Mouse (Mus musculus): ENCODE data around the gene Stk39.

Gene Stk39

DNA sequence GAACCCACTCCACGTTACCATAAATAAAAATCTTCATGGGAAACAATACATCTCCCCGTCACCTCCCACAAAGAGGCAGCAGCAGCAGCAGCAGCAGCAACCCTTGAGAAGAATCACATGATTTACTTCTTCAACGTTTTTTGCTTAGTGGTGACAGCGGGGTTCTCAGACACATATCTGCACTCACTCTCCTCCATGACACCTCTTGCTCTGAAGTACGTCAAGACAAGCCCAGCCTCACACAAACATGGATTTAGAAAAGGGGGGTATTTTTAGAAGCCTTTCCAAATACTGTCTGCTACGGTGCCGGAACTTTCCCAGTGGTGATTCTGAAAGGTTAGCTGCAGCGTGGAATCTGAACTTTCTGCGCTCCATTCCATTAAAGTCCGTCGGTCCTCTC, 256.9 kb downstream of the Stk39 start:
- DNase-seq, result no peak

DNA sequence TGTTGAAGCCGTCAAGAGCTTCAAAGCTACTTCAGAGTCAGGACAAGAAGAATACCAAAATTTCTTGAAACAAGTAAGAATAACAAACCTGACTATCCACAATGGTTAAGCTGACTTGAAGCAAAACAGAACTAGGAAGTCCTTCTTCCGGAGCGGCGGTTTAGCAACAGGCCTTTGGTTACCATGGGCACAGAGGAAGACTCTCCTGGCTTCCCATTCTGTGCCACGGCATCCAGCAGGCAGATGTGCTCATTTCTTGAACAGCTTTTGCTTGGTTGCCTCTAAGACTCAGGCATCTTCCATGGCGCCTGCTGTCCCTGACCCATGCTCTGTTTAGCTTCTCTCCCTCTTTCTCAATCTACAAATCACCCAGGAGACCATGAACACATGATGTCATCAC, 257.7 kb downstream of the Stk39 start:
- DNase-seq, result no peak

DNA sequence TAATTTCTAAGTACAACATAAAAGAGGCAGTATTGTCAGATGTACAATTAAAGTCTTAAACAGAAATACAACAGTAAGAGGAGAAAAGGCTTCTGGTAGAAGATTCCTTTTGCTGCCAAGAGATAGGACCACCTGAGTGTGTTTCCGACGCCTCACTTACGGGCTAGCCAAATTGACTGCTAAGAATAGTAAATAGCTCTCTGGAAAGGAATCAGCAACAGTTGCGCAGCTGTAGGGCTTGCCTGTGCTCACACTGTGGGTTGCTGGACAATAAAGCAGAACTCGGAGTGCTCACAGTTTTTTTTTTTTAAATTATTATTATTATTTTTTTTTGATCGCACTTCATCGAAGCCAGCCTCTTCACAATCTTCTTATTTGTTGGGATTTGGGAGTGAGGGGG, 260.6 kb downstream of the Stk39 start:
- peak; percentile 27 for DNase-seq

DNA sequence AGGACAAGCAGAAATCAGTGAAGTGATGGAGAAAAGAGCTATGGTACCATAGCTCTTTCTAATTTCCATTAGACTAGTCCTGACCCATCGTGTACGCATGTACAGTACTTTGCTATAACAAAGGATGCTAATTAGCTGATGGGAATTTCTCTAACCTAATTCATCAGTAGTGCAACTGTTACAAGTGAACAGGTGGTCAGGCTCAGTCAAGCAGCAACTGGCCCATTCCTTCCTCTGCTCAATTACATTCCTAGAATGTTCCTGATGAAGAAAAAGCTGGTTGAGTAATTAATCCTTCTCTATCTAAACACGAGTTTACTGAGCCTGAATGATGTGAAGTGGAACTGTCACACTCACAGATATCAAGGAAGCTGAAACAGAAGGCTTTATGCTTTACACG, 275.8 kb downstream of the Stk39 start:
- DNase-seq, result no peak

DNA sequence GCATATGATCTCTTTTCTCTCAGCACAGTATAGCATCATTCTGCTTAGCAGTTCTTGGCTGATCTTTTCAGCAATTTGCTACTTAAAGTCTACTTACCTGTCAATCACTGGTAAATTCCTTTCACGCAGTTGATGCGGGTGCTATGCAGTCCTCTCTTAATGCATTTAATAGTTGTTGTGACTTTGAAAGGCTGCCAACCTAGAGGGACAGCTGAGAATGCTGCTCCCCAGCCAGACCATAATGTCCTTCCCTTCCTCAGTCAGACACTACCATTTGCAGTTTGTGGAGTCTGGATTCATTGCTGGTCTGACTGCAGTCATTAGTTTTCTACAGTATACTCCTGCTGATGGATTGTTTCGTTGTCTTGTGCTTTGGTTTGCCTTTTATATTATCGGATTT, 277.6 kb downstream of the Stk39 start:
- no peak for DNase-seq

DNA sequence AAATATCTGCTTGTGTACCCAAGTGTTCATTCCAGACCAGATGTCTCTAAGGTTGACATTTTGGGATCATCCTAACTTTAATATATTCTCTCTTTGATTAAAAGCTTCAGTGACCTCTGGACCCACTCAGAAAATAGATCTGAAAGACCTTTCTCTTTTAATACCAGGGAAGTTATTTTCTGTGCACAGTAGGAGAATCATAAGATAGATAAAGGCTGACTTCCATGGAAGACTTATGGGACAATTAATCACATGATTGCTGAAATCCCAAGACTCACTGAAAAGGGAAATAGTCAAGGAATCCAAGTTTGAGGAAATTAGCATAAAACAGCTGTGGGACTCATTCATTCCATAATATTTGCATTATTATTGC, 278.6 kb downstream of the Stk39 start:
- DNase-seq, result no peak

DNA sequence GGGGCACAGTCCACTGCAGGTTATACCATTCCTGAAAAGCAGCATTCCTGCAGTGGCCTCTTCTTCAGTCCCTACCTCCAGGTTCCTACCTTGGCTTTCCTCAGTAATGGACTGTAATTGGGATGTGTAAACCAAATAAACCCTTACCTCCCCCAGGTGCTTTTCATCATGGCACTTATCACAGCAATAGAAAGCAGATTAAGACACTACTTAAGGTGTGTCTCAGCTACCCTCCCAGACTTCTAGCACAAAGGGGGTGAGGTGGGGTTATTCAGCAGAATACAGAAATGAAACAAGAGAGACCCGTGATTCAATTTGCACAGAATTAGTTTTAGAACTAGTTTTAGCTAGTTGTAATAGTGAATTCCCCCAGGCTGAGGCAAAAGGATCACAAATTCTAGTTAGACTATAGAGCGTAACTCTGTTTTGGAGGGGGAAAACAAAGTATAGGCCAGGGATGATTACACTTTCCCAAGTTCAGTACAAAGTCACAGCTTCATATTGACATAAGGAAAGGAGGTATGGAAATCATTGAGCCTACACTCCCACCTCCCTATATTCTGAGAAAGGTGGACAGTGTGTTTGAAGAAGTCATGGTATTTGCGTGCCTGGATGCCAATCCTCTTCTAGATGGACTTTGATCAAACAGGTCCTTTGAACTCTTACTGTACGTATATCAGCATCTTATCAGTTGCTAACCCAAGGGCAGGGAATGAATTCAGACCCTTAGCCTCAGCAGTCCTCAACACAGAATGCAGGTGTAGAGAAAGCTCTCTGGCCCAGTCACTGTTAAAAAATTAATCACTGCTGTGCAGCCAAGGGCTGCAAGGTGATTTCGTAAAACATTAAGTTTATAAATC, 279.2 kb downstream of the Stk39 start:
- DNase-seq, result no peak

DNA sequence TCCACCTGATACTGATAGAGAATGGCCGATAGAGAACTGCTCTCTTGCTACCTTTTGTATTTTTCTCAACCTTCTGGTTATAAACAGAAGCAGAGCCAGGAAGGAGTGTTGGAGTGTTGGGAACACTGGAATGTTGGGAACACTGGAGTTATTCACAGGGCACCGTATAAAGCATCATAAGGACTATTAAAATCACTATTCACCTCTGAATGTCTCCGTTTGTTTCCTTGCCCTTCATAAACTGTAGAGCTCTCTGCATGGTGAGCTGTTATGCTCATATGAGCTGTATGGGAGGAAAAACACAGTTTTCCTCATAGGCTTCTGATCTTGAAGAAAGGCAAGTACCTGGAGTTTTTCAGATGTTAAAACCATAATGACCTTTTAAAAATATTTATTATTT, 295.6 kb downstream of the Stk39 start:
- no peak for DNase-seq

DNA sequence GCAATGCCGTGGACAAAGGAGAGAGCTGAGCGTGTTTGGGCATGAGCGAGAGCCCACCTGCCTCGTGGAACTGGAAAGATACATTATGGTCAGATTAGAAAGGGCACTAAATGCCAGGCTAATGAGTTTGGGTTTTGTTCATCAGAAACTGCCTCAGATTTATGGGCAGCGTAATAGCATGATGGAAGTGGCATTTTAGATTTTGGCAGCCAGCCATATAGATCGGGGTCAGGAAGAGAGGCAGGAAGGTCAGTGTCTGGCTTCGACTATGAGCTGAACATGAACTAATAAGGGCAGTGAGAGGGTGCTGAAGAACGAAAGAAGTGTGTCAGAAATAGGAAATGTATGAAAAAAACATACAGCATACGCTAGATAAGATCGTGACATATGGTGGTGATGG, 300.8 kb downstream of the Stk39 start:
- DNase-seq, result no peak

DNA sequence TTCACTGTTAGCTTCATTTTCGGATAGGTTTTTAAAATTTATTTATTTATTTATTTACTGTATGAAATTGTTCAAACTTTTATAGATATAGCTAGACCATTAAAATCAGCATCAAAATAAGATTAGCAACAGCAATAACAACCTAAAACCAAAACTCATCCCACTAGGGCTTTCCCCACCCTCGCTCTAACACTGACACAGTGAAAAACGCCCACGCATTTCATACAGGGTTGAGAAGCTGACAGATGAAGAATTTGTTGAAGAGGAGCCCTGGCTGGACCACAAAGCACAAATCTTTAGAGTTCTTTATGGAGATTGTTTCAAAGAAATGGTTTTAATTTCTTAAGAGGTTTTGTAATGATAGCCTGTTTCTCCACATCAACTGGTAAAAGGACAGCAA, 310.1 kb downstream of the Stk39 start:
- no peak for DNase-seq

DNA sequence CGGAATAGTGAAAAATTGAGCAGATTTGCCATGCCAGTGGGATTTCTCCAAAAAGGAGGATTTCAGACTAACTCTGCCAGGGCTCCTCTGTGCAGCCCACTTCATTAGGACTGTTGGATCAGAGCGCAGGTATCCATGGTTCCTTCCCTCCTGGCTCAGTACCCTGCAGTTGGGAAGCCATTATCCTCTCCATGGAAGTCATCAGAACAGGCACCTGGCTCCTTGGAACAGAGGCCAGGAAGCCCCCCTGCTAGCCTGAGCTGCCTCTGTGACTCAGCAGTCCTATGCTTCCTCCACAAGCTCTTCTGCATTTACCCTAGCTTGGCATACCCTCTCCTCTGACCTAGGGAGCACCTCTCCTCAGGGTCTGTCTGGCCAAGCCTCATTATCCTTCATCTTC, 311.5 kb downstream of the Stk39 start:
- peak; percentile 13 for DNase-seq
